Mouse (Mus musculus) cerebellum, adult (tissue): ENCODE data around the gene Atp2b2.

ENCODE experiments used
- ATAC-seq: cut with Nextera tagmentation; 2 replicates; pipeline ENCODE4 v1.9.2; 2017; ENCODE audit warnings: mild to moderate bottlenecking, moderate library complexity, mixed read lengths; ENCODE audit not compliant: insufficient number of reproducible peaks, low FRiP score, low TSS enrichment

Atp2b2 gene

DNA sequence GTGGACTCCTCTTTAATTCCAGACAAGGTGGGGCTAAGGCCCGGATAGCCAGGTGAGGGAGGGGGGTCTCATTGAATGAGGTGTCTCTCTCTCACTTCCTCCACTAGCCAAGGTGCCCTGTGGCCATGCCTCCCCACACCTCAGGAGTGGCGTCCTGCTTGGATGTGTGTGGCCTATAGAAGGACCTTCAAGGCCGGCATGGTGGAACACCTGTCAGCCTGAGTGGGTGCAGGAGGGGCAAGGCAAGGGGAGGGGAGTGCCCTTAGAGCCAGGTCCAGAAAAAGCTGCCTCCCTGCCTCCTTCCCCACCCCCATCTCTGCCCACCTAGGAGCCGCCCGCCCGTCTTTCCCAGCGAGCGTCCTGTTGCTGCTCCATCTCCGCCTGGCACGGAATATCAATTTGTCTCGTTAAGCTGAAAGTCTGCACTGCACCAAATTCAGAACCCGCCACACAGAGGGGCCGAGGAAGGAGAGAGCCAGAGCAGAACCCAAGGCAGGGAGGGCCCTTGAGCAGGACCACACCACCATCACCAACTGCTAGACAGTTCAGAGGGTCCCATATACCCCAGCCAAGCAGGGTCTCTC, 150.2 kb downstream of the Atp2b2 start:
- ATAC-seq, result no peak

DNA sequence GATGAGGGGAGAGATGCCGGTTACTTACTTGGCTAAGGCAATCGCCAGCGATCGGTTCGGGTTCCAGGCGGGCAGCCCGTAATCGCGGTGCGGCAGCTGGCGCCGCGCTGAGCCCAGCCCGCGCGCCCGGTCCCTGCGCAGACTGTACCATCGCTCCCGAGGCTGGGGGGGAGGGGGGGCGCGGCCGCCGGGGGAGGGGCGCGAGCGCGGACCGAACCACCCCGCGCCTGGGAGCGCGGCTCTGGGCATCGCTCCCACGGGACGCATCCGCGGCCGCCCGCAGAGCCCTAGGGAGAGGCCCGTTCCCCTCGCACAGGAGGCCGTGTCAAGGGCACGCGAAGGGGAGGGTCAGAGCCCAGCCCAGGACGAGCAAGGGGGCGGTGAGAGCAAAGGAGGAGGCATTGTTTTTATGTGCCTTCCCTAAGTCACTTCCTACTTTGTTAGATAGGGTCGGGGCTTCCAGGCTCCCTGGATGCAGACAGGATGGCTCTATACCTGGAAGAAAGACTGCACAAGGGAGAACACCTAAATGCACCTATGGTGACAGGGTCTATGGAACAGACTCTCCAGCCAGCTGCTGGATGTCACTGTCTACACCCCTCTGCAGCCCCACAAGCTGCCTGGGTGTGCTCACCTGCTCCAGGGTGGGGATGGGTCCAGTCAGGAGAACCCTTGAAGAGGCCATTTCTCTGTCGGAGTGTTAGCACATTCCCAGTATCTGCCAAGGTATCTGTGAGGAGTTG, 151.0 kb downstream of the Atp2b2 start:
- ATAC-seq, result peak; percentile 41

DNA sequence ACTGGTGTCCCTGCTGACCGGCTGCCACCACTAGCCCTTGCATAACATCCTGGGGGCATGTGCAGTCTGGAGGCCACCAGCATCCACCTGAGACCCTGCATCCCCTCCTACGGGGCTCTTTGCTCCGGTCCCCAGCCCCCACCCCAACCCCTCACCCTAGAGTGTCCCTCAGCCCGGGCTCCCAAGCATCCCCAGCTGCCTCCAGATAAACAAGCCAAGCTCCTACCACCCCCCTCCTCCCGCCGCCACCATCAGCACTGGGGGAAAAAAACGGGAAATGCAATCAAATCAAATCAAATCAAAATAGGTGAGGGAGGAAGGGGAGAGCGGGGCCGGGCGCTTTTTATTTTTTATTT, 151.6 kb downstream of the Atp2b2 start:
- no peak for ATAC-seq

DNA sequence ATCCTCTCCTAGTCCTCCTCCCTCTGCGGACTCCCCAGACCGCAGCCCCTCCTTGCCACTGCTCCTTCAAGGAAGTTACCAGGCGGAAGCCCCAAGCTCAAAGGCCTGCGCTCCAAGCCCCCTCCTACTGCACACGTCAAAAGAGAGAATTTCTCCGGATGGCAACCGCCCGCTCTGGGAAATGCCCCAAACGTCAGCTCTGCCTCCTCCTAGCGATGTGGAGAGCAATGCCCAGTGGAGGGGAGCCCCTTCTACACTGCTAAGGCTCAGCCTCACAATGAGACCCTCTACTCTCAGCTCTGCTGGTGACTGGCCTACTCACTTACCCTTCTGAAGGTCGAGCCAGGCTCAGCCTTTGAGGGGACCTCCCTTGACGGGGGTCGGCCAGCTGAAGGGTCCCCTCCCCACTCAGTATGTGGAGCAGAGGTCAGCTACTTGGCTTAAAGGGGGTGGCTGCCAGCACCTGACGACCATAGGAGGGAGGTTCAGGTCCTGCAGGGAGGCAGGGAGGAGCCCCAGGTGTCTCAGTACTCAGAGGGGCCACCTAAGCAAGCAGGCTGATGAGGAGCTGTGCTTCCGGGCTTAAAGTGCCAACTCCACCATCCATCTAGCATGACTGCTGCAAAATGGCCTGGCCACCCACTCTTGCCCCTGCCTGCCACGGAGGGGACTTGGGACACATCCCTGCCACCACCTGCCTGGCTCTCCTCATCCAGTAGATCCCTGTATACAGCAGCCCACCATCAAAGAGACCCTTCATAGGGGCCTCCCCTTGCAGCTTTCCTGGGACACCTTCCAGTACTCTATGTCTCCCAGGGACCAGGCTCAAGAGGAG, 152.2 kb downstream of the Atp2b2 start:
- ATAC-seq, result peak; percentile 2

DNA sequence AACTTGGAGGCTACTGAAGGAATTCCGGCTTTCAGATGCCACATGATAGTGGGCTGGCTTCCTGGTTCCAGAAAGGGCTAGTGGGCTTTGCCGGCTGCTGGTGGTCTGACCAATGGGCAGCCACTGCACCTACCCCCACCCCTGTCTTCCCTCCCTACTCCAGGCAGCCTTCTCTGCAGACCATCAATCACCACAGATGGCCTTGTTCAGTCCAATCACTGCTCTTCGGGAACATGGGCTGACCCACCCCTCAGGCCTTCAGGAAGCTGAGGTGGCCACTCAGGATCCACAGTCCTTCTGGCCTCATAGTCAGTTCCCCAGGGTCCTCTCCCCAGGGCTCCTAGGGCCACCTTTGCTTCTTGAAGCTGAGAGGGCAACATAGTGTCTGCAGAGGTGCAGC, 153.2 kb downstream of the Atp2b2 start:
- no peak; the same call in 1 of the 2 replicates for ATAC-seq

DNA sequence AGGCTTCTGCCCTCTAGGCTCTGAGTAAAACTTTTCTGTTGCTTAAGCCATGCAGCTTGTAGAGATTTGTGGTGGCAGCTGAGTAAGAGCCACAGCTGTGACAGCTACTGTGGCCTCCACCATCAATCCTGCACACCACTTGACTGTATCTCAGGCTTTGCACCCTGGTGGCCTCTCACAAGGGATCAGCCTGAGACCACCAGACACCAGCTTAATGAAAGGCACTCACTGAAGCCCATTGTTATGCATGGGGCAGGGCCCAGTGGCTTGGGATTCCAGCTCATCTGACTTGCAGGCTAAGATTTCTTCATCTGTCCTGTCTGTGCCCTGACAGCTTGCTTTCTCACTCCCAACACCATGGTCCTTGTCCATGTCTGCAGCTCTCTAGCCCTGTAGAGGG, 155.5 kb downstream of the Atp2b2 start:
- no peak for ATAC-seq

DNA sequence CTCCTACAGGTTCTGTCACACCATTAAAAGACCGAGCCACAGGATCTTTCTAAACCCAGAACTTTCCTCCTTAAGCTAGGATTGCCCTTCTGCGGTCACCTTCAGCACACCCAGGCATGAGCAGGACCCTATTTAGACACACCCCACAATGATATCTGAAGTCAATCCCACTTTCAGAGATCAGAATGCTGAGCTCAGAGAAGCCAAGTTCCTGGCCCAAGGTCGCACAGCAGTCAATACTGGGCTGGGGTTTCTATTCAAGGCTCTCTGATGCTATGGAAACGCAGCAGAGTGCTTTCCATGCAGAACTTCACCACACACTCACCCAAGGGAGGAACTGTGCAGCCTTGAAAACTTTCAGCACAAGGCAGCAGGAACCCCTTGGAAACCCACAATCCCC, 157.6 kb downstream of the Atp2b2 start:
- ATAC-seq, result no peak

DNA sequence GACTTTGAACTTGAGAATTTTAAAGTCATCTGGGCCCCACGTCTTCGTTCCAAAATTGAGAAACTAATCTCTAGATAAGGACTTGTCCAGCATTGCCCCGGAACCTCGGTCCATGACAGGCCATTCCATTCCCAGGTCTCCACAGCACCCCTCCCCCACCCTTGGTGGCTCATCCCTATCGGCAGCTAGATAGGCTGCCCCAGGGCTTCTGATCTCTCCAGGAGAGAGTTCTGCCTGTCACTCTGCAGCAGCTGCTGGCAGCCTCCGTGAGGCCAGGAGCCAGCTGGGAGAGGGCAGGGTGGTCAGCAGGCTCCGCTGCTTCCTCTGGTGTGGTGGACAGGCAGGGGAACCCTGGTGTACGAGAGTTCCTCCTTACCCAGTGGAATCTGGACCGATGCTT, 159.2 kb downstream of the Atp2b2 start:
- ATAC-seq, result no peak

DNA sequence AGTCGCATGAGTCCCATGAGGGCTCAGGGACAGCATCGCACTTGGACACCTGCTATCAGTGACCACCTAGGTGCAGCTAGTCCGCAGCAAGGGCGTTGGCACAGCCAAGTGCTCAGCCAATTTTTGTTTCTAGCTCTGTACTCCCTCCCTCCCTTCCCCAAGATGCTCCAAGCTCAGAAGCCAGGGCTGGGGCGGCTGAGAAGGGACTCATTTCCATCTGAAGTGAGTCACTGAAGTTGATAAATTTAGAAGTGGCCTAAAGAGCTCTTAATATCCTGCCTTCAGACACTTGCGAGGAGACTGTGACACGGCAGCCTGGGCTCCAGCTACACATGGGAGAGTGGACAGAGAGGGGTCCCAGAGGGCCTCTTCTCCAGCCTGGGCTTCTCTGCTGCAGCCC, 160.0 kb downstream of the Atp2b2 start:
- ATAC-seq, result no peak

DNA sequence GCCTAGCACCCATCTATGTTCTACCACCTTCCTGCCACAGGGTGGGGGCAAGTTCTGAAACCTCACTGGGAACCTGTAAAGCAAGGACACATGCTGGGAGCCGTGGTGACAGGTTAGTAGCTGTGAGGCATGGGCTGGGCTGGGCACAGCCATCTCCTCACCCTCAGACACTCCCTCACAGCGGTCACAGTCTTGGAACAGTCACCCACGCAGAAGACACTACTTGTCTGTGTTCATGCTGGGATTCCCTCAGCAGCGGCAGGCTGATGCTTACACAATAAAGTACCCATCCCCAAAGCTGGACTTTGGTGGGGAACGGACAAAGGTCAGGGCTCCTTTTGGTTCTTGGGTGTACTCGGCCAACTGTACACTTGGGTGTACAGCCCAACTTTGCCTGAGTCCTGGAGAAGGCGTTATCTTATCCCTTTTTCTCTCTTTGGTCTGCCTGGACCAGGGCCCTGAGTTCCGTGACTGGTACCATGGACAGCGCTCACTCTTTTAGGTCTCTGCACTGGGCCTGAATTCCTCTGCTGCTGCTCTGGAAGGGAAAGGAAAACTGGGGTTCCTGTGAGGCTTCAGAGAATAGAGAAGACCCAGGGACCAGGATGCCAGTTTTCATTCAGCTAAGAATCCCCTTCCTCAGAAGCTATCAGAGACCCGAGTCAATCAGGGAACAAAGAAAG, 160.7 kb downstream of the Atp2b2 start:
- no peak for ATAC-seq

DNA sequence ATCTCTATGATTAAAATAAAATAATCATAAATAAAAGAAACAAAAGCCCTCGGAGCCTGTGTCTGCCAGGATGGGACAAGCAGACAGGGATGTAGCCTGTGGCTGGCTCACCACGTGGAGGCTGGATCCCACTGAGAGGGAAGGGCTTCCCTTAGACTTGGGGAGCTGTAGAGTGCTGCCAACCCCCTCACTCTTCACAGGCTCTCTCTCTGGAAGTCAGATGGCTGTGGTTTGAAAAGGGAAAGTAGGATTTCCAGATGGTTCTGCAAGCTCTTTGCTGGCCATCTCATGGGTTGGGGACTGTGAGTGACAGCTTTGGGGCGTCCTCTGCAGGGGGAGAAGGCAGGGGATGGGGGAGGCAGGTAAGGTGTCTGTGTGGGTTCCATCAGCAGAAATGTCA, 163.0 kb downstream of the Atp2b2 start:
- ATAC-seq, result no peak

DNA sequence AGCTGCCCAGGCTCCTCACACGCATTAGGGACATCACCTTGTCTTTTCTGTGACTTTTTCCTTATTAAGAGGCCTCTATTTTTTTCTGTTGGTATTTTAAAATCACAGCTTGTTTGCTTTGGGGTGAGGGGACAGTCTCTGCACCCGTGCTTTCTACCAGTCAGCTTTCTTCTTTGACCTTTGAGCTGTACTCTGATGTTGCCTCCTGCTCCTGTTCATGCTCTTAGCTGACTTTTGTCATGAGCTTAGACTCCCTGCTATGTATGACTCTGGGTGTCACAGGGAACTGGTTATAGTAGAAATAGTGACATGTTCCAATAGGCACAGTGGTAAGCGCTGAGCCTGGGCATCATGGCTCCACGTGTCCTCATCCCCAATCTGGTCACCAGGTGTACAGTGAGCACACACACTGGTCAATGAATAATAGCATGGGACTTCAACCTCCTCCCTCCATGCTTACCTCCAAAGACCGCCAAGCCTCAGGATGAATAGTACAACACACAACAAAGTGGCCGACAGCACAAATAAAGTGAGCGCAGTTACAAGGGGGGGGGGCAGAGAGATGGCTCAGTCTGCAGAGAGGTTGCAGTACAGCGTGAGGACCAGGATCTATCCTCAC, 163.8 kb downstream of the Atp2b2 start:
- no peak for ATAC-seq

DNA sequence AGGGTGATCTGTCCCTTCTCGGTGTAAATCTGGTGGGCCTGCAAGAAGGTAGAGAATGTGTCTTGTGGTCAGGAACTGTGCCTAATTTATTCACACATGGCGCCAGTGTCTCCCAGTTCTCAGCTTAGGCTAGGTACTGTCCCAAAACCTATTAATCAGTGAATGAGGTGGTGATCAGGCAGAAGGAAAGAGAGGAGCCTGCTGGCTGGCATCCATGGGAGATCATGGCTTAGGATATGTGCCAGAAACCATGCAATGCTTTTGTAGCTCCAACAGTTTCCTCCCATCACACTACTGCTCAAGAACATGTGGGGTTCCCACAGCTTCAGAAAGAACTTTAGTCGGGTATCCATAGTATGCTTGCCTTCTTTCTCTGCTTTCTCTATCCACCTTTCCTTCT, 165.8 kb downstream of the Atp2b2 start:
- ATAC-seq, result no peak

DNA sequence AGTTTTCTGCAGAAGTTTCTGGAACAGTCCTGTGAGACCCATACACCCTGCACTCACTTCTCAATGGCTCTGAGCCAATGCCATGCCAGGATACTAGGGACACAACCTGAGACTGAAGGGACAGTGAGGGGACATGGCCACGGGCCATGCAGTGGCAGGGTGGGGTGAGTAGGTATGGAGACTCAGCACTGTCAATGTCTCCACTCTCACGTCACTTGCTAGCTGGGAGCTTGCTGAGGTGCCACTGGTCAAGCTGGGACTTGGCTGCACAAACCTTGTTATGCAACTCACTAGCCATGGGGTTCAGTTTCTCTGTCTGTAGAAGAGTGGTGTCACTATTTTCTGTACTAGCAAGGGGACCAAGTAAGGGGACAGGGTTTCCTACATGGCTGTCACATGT, 167.2 kb downstream of the Atp2b2 start:
- no peak; the same call in 1 of the 2 replicates for ATAC-seq

DNA sequence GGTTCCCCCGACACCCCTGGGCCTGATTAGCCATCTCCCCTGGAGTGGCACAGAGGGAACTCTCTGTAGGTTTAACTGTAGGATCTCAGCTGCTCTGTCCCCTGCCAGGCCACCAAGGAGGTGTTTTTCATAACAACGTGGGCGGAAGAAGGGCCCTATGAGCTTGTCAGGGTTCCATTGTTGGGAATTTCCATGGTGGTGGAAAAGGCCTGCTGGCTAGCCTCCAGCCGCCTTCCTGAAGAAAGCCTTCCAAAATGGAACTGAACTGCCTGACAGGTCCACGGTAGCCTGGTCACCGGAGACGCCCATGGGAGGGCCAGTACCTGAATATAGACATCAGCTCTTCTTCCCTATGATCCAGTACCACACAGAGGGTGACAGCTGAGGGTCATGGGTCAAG, 169.8 kb downstream of the Atp2b2 start:
- ATAC-seq, result no peak

DNA sequence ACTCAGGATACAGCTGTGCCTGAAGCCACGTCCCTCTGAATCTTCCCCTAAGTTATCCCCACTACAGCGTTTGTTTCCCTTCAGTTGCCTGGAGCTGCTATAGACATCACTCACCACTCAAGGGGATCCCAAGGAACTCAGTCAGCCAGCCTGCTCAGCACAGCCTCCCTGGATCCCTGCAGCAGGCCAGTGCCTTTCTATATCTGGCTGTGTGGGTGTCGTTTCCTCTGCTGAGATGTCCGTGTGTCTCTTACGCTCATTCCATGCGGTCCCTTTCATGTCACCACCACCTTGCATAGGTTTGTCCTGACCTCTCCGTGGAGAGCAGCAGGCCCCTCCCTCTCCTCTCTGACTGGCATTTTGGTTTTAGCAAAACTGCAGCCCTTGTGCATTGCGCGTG, 171.6 kb downstream of the Atp2b2 start:
- no peak for ATAC-seq

DNA sequence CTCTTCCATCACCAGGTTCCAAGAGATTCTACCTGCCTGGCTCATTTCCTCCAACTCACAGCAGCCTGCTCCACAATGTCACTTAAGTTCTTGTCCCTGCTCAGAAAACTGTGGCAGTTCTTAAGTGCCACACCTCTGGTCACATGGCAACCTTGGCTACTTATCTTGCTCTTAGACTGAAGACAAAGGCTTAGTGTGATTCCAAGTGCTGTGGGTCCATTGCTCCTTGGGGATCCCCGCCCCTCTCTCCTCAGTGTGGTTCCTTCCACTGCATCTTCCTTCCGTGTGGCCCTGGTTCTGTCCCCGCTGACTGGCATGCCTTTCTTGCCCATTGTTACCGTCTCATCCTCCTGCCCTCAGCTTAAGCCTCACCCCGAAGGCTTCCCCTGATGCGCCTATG, 173.9 kb downstream of the Atp2b2 start:
- no peak for ATAC-seq

DNA sequence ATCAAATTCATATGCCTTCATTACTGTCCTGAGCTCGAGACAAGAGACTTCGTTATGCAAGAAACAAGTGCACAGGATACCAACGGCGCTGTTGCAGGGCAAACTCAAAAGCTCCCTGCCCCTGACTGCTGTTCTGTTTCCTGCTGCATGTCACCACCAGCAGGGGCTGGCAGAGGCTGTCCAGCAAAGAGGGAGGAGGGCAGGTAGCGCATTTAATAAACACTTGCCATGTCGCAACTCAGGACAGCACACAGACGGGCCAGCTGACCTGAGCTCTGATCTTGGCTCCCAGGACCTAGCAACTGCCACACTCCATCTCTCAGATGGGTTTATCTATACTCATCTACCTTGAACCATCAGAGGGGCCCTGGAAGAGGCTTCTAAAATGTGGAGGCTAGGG, 176.7 kb downstream of the Atp2b2 start:
- ATAC-seq, result no peak

DNA sequence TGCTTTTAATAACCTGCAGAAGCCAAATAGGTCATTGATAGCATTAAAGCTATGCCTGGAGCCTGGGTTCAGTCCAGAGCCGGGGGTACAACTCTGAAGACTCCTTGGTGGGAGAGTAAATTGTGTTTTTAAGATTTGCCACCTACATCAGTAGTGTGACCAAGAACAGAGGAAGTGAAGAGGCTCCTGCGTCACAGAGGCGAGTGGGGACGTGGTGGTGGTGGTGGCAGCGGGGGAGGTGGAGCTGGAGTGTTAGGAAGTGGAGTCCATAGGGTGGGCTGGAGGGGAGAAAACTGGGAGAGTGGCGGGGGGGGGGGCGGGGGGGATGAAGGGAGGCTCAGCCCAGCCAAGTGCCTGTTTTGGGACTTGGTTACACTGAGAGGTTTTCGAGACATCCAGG, 177.6 kb downstream of the Atp2b2 start:
- no peak for ATAC-seq

DNA sequence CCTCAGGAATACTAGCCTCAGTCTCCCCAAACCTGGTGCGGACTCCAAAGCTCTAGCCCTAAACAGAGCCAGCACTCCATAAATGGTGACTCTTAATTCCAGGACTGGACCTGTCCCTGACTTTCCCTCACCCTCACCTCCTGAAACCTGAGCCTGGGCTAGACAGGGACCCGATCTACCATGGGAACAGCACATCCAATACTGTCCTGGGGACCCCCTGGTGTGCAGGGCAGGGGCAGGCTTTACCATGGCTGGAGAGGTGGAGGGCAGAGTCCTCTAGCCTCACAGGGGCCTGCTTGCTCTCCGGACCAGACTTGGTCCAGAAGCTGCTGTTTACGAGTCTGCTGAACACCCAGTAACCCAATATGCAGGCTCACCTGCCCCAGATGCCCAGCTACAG, 179.5 kb downstream of the Atp2b2 start:
- ATAC-seq, result no peak

DNA sequence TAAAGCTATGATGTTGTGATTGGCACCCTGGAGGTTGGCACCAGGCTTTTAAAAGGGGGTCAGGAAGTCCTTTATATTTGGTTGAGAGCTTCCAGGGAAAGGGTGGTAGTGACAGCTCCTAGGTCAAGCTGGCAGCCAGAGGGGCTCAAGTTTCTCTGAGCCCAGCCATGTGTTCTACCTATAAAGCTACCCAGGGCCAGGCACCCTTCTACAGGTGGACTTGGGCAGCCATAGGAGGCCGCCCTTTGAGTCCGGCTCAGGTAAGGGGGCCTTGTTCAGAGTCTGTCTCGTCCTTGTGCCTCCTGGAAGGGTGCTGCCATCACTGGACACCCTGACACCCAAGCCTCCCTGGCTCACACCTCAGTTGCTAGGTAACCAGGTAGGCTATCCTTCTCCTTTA, 180.5 kb downstream of the Atp2b2 start:
- no peak for ATAC-seq
